ENCODE assay signal across 14 mouse cellular contexts in the genomic region with DNA sequence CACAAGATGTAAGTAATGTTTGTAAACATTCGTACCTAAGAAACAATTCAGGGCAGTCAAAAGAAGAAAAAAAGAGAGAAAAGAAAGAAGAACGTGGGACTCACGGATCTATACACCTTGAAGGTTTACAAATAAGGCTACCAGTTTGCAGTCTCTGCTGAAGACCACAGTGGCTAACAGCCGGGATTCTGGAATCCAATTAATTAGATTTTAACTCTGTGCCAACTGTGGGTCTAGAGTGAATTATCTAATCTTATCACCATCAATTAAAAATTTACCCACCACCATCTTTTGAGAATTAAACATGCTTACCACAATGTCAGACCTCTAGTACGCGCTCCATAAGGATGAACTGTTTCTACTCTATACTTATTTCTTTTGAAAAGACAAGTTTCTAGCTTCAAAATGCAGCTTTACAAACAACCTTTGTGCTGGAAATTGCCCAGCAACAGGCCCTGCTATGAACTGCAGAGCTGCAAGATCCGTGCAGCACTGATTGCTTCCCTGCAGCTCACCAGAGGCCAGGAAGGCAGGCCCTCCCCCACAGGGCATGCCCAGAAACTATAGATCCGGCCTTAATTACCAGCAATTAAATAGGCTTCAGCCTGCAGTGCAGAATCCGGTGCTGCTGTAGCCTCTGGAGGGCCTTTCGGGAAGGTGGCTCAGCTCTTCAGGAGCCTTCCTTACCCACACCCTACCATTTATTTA. TPM values are rescaled to one million over a fixed set of nuclear protein-coding genes. Genes with fewer than 3 reads are reported as not detected.
A peak's percentile ranks its signal among the peaks of the same experiment; 100 is the strongest.
DNase-seq lines count a peak whose midpoint lies in the region; ATAC-seq lines count a peak whose summit lies in the region.
"Had no signal": no experiment of that assay in that cellular context is flagged by ENCODE, and none has a peak within 500 bp of the region (broad histone marks: within the 10 kb centered on the region; RNA-seq: fewer than 3 reads in every experiment).

No protein-coding gene starts in this region.

- no peak overlapping the region for H3K4me3 ChIP-seq in embryonic facial prominence, embryonic 11.5 days (ENCODE audit: low read depth, low read length)
- H3K4me3 ChIP-seq in hindbrain, embryonic 12.5 days: no peak overlapping the region
- no peak overlapping the region for H3K4me3 ChIP-seq in midbrain, embryonic 15.5 days
- H3K4me3 ChIP-seq: embryonic facial prominence, embryonic 13.5 days; kidney, embryonic 15.5 days had no signal

- ATAC-seq in embryonic facial prominence, embryonic 11.5 days (replicated peaks; ENCODE audit: insufficient number of reproducible peaks, low FRiP score, low TSS enrichment, low read depth): no peak
- ATAC-seq in hindbrain, embryonic 12.5 days (ENCODE audit: low FRiP score): peak; percentile 61; the same call in 1 of the 2 replicates
- no peak for ATAC-seq in midbrain, embryonic 15.5 days (replicated peaks)

- H3K9ac ChIP-seq in embryonic facial prominence, embryonic 11.5 days (replicated peaks; ENCODE audit: low read length): no peak overlapping the region
- H3K9ac ChIP-seq in hindbrain, embryonic 12.5 days: no peak overlapping the region
- no peak overlapping the region for H3K9ac ChIP-seq in midbrain, embryonic 15.5 days
- H3K9ac ChIP-seq: embryonic facial prominence, embryonic 13.5 days; kidney, embryonic 15.5 days had no signal

- H3K36me3 ChIP-seq in embryonic facial prominence, embryonic 11.5 days (replicated peaks; ENCODE audit: control insufficient read depth, insufficient read depth, low read depth, low read length): no peaks in the 10 kb centered on the region
- H3K36me3 ChIP-seq in hindbrain, embryonic 12.5 days: no peaks in the 10 kb centered on the region
- H3K36me3 ChIP-seq in midbrain, embryonic 15.5 days (replicated peaks): no peaks in the 10 kb centered on the region
- H3K36me3 ChIP-seq: embryonic facial prominence, embryonic 13.5 days; kidney, embryonic 15.5 days had no signal

- no peaks in the 10 kb centered on the region for H3K9me3 ChIP-seq in embryonic facial prominence, embryonic 11.5 days (replicated peaks; ENCODE audit: control insufficient read depth, low read length)
- H3K9me3 ChIP-seq in hindbrain, embryonic 12.5 days (replicated peaks): no peaks in the 10 kb centered on the region
- no peaks in the 10 kb centered on the region for H3K9me3 ChIP-seq in midbrain, embryonic 15.5 days
- H3K9me3 ChIP-seq: embryonic facial prominence, embryonic 13.5 days; kidney, embryonic 15.5 days had no signal

- WGBS in embryonic facial prominence, embryonic 11.5 days: 37% methylated on average over 10 of the region's 10 CpGs
- WGBS in hindbrain, embryonic 12.5 days: 51% methylated on average over 10 of the region's 10 CpGs
- 40% methylated on average over 10 of the region's 10 CpGs for WGBS in midbrain, embryonic 15.5 days

- intact Hi-C loops in heart, postnatal 25 days (cut with DNase I): no loop called here

- no peak overlapping the region for H3K4me2 ChIP-seq in embryonic facial prominence, embryonic 11.5 days (ENCODE audit: low read depth, low read length)
- H3K4me2 ChIP-seq in hindbrain, embryonic 12.5 days (replicated peaks): no peak overlapping the region
- no peak overlapping the region for H3K4me2 ChIP-seq in midbrain, embryonic 15.5 days
- H3K4me2 ChIP-seq: embryonic facial prominence, embryonic 13.5 days; kidney, embryonic 15.5 days had no signal

- no peak overlapping the region for H3K27ac ChIP-seq in embryonic facial prominence, embryonic 11.5 days (replicated peaks; ENCODE audit: low read depth, low read length)
- H3K27ac ChIP-seq in hindbrain, embryonic 12.5 days: peak overlapping the region; percentile 23
- H3K27ac ChIP-seq in midbrain, embryonic 15.5 days: 0 out of 2 replicates have a peak overlapping the region, but pooled peaks have one; percentile 52
- H3K27ac ChIP-seq: embryonic facial prominence, embryonic 13.5 days; kidney, embryonic 15.5 days had no signal

- H3K27me3 ChIP-seq in embryonic facial prominence, embryonic 11.5 days (ENCODE audit: control insufficient read depth, insufficient read depth, low read length): no peaks in the 10 kb centered on the region
- no peaks in the 10 kb centered on the region for H3K27me3 ChIP-seq in hindbrain, embryonic 12.5 days
- no peaks in the 10 kb centered on the region for H3K27me3 ChIP-seq in midbrain, embryonic 15.5 days (replicated peaks)
- H3K27me3 ChIP-seq: embryonic facial prominence, embryonic 13.5 days; kidney, embryonic 15.5 days had no signal

- DNase-seq in heart, adult 11 months: peak; percentile 57
- no peak for DNase-seq in heart, postnatal 25 days (ENCODE audit: low spot score)
- DNase-seq in embryonic facial prominence, embryonic 11.5 days (ENCODE audit: low spot score): peak; percentile 68
- no peak for DNase-seq in spleen, adult 12 weeks (ENCODE audit: low spot score)
- no peak for DNase-seq in adrenal gland, adult (ENCODE audit: inconsistent age in 2 of 2, low spot score in 1 of 2)
- no peak for DNase-seq in left cerebral cortex, adult 18-20 months (ENCODE audit: low spot score in 2 of 2)
- DNase-seq: cerebellum, adult 8-10 months; heart, postnatal 4 days; lung, adult 18-20 months; thymus, postnatal 25 days had no signal

- H3K4me1 ChIP-seq in embryonic facial prominence, embryonic 11.5 days (ENCODE audit: control insufficient read depth, insufficient read depth, low read length): no peaks in the 10 kb centered on the region
- peaks cover 26% of the 10 kb centered on the region for H3K4me1 ChIP-seq in hindbrain, embryonic 12.5 days
- peaks cover 24% of the 10 kb centered on the region for H3K4me1 ChIP-seq in midbrain, embryonic 15.5 days

RNA-seq across cellular contexts. Expression of gene Map1b, which starts 45.7 kb away (rescaled TPM):
- 10 to 100 TPM; 12.4 to 14.9 TPM for total RNA-seq in heart, postnatal 25 days (2021)
- polyA plus RNA-seq in embryonic facial prominence, embryonic 11.5 days (2014; fragmentation: Nextera tagmentation; extraction: Ambion mirVana): 257 and 308 TPM in 2 replicates
- 1,280 and 1,328 TPM in 2 replicates for polyA plus RNA-seq in hindbrain, embryonic 12.5 days (2016; fragmentation: Nextera tagmentation; extraction: Ambion mirVana)
- 2,126 and 2,223 TPM in 2 replicates for polyA plus RNA-seq in midbrain, embryonic 15.5 days (2015; fragmentation: Nextera tagmentation; extraction: Ambion mirVana)
- total RNA-seq in left cerebral cortex, adult 18-20 months (2021): 100 to 1,000 TPM; 597 to 612 TPM

Comparison
In these comparisons a context has a peak if more than half of its experiments do, and no peak if none do; other contexts are left out.
1. DNase-seq: peak in heart, adult 11 months (single experiment) and embryonic facial prominence, embryonic 11.5 days (single experiment); none in heart, postnatal 25 days (single experiment), spleen, adult 12 weeks (single experiment), adrenal gland, adult (0 of 2) and left cerebral cortex, adult 18-20 months (0 of 2).